In the genomic region with DNA sequence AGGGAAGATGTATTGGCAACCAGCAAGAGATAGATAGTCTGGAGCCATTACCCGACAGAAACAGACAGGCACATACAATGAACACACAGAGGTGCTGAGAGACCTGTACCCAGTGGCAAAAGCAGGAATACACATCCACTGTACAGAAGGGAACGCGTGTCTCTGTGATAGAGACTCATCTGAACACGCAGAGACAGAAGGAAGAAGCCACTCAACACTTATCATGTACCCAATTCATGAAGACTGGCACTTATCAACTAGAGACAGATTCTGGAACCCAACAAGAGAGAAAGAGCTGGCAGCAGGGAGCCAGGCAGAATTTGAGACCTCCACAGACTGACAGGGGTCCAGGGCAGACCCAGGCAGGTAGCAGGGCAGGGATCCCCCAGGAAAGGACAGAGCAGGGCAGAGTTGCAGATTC, we compare ENCODE assay signal across 14 mouse cellular contexts. TPM values are rescaled to one million over a fixed set of nuclear protein-coding genes. Genes with fewer than 3 reads are reported as not detected.
DNase-seq lines count a peak whose midpoint lies in the region; ATAC-seq lines count a peak whose summit lies in the region.
"Had no signal": no experiment of that assay in that cellular context is flagged by ENCODE, and none has a peak within 500 bp of the region (broad histone marks: within the 10 kb centered on the region; RNA-seq: fewer than 3 reads in every experiment).

No protein-coding gene starts in this region.

- H3K4me3 ChIP-seq in forebrain, embryonic 13.5 days: no peak overlapping the region
- H3K4me3 ChIP-seq: hindbrain, embryonic 15.5 days; limb, embryonic 10.5 days had no signal

- WGBS in forebrain, embryonic 13.5 days: 90% methylated on average over 4 of the region's 4 CpGs

- DNase-seq in cerebellum, adult 9-11 months: peak; percentile 22
- DNase-seq in cerebellum, postnatal 10 days: no peak
- peak; percentile 52 to 68 for DNase-seq in spleen, postnatal 10 days (ENCODE audit: low spot score in 2 of 2)
- DNase-seq in spleen, postnatal 14 days (ENCODE audit: low spot score in 2 of 2): no peak
- no peak for DNase-seq in thymus, postnatal 10 days (ENCODE audit: low spot score in 2 of 2)
- DNase-seq: cerebellum, postnatal 14 days; gastrocnemius, postnatal 10 days had no signal

- H3K4me1 ChIP-seq in forebrain, embryonic 13.5 days: no peaks in the 10 kb centered on the region
- H3K4me1 ChIP-seq: hindbrain, embryonic 15.5 days had no signal

- no peaks in the 10 kb centered on the region for H3K27me3 ChIP-seq in forebrain, embryonic 13.5 days
- H3K27me3 ChIP-seq: hindbrain, embryonic 15.5 days had no signal

- H3K4me2 ChIP-seq in forebrain, embryonic 13.5 days: no peak overlapping the region
- H3K4me2 ChIP-seq: hindbrain, embryonic 15.5 days had no signal

- peak; percentile 7 for ATAC-seq in inflammation-experienced regulatory T-cells, adult 6 months
- peak; percentile 63 for ATAC-seq in megakaryocyte progenitor cell, adult 5-6 weeks (replicated peaks; ENCODE audit: poor library complexity)
- no peak for ATAC-seq in forebrain, embryonic 13.5 days
- ATAC-seq: forebrain, embryonic 14.5 days had no signal

- no peak overlapping the region for H3K9ac ChIP-seq in forebrain, embryonic 13.5 days
- H3K9ac ChIP-seq: hindbrain, embryonic 15.5 days had no signal

- H3K27ac ChIP-seq in forebrain, embryonic 13.5 days: no peak overlapping the region
- H3K27ac ChIP-seq: hindbrain, embryonic 15.5 days; kidney, postnatal 0 days had no signal

- no peaks in the 10 kb centered on the region for H3K36me3 ChIP-seq in forebrain, embryonic 13.5 days (ENCODE audit: poor library complexity, severe bottlenecking)
- H3K36me3 ChIP-seq: hindbrain, embryonic 15.5 days had no signal

- no peaks in the 10 kb centered on the region for H3K9me3 ChIP-seq in forebrain, embryonic 13.5 days (replicated peaks)
- H3K9me3 ChIP-seq: hindbrain, embryonic 15.5 days; limb, embryonic 10.5 days had no signal

RNA-seq across cellular contexts. Expression of a gene that starts 14.2 kb away (rescaled TPM):
- 100 to 1,000 TPM in 1 of 3 experiments, 10 to 100 TPM in 2; 88.8 to 145 (median 91.9) TPM for polyA plus RNA-seq in inflammation-experienced regulatory T-cells, adult 6 months (2017; shearing (Covaris generic))
- 96.7 and 112 TPM in 2 replicates for total RNA-seq in megakaryocyte progenitor cell, adult 5-6 weeks (2015)
- total RNA-seq in megakaryocyte progenitor cell, adult 5-6 weeks (2017): 126 and 160 TPM in 2 replicates
- polyA plus RNA-seq in forebrain, embryonic 13.5 days (2015; fragmentation: Nextera tagmentation; extraction: Ambion mirVana): 14.5 and 15.2 TPM in 2 replicates

Comparison
In these comparisons a context has a peak if more than half of its experiments do, and no peak if none do; other contexts are left out.
1. DNase-seq: peak in cerebellum, adult 9-11 months (single experiment) and spleen, postnatal 10 days (2 of 2); none in cerebellum, postnatal 10 days (0 of 2), spleen, postnatal 14 days (0 of 2) and thymus, postnatal 10 days (0 of 2).